Mouse (Mus musculus) kidney, adult 9 months (tissue): Measurements from ENCODE around the gene Rpe.
"Not testable (repeated sequence)": the region's sequence is repeated elsewhere in the genome, so short reads cannot be mapped to it uniquely, and the experiment has no call there.

Source experiments
- DNase-seq: peaks from one replicate; pipeline ENCODE4 v3.0.0; 2022

The Rpe gene

DNA sequence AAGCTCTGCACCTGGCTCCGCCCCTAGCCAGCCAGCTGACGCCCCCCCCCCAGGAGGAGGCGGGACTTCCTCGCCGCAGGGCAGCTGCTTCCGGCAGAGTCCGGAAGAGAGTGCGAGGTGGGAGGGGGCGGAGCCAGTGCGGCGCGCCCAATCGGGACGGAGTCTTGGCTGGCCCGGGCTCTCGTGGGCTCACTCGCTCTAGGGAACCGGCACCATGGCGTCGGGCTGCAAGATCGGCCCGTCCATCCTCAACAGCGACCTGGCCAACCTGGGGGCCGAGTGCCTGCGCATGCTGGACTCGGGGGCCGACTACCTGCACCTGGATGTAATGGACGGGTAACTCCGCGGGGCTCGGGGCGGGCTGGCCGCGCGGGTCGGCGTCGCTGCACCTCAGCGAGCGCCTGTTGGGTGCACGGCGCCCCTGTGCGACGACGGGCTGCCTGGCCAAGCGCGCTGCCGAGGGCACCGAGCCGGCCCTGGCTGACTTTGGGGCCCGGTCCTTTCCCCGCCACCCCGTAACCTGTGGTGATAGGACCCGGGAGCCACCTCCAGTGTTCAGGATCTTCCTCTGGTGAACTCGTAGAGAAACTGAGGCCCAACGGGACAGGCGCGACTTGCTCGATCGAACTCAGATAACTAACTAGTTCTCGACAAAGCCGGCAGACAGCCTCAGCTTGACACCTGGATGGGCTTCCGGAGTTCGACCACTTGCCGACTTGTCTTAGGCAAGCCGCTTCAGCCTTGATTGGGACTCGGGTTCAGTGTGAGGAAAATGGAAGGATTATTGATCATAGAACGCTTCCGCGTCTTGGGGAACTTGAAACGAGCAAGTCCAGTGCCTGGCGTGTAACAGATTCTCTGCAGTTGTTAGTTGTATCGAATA, at the start of gene Rpe:
Gene Rpe (plus strand): TSS at position 139 of the 883 bp plus-strand sequence.
- peak; percentile 91 for DNase-seq

DNA sequence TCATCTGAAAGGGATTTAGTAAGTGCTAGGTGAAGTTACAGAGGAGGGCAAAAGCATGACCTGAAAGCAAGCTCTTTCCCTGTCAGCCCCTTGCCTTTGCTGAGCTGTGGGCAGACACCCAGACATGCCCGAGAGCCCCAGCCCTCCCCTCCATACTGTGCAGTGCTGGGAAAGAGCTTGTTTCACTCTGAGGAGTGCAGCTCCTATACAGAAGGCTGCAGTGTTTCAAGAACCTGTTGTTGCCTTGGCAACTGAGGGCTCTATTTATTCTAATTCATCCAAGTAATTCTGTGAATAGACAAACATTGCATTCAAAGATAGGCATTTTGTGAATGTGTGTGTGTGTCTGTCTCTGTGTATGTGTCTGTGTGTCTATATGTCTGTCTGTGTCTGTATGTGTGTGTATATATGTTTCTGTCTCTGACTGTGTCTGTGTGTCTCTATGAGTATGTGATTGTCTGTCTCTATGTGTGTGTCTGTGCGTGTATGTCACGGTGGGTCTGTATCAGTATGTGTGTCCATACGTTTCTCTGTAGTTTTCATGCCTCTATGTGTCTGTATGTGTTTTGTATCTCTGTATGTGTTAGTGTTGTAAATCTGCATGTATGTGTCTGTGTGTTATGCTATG, 45.4 kb upstream of the Rpe start:
- no peak for DNase-seq

DNA sequence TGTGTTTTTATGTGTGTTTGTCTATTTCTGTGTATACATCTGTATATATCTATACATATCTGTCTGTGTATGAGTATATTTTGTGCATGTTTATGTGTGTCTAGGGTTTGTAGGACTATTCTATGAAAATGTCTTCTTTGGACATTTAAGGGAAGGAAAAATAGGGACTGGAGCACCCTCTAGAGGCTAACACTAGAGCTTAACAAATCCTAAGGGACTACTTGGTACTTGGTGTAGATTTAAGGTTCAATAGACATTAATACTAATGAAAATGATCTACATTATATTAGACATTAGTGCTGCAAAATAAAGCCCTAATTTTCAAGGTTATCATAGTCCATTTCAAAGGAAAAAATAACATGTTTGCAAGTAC, 44.9 kb upstream of the Rpe start:
- peak; percentile 40 for DNase-seq

DNA sequence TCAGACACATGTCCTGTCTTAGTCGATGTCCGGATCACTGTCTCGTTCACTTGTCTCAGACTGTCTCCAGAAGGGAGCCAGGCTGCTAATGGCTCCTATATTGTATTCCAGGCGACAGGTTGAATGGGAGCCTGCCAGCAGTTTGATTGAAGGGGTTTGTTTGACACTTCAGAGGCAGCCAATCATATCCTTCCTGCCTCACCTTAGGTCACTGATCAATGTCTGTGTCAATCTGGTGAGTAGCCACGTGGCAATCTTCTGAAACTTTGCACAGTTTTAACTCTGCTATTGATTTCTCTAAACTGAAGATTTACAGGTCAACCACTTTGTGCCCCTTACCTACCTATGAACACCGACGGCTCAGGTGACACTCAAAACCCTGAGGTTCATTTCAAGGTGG, 29.2 kb upstream of the Rpe start:
- DNase-seq, result no peak

DNA sequence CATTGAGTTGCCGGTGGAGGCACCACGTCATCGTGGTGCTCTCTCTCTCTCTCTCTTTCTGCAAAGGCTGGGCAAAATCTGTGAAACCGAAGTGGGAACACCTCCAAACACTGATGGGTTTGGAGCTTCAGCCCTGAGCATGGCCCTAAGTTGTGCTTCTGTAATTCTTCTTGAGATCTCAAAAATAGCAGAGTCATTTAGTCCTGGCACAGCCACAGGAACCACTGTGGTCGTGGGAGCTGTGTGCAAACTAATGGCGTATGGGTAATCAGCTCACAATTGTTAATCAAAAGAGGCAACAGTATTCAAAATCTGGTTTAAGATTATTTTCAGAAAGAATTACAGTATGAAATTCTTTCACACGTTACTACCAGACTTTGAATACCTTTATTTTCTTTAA, 27.8 kb upstream of the Rpe start:
- no peak for DNase-seq

DNA sequence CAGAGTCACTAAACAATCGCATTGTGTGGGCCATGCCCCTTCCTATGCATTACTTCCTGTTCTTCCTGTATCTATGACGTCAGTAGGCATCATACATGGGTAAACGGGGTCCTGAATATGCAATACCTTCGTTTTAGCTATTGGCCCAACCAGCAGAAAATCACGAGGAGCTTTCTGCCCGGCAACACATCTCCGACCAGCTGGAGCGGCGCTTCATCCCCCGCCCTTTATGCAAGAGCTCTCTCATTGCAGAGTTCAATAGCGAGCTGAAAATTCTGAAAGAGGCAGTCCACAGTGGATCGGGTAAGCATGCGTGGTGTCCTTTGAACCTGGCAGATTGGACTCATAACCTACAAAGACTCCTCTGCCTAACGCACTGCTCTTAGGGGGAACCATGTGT, 22.7 kb upstream of the Rpe start:
- no peak for DNase-seq

DNA sequence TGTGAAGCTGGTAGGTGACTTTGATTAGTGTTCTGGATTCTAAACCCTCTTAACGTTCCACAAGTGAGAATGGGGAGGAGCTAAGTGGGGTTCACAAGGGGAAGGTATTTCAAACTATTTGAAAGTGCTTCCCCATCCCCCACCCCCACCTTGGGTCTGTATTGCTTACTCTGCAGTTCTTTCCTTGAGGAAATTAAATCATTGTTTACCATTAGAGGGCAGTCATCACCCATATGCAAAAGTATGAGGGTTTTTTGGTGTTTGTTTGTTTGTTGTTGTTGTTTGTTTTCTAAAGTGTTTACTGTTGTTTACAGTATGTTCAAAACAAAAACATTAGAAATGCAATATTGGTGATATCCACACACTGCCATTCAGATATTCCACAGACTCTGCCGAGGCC, 22.0 kb upstream of the Rpe start:
- DNase-seq, result no peak

DNA sequence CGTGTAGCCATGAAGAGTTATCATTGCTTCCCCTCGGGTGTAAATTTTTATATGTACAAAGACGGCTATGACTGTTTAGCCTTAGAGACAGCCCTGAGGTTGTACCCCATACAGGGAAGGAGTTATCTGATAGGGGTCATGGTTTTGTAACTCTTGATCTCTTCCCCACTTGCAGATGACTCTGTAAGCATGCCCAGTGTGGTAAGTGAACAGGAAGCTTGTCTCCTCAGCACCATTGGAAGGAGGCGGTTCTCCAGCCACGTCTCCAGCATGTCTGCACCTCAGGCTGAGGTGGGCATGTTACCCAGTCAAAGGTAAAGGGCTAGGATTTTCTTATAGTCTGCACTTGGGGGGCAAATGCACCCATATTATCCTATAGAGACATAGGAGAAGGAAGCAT, 17.7 kb upstream of the Rpe start:
- DNase-seq, result no peak

DNA sequence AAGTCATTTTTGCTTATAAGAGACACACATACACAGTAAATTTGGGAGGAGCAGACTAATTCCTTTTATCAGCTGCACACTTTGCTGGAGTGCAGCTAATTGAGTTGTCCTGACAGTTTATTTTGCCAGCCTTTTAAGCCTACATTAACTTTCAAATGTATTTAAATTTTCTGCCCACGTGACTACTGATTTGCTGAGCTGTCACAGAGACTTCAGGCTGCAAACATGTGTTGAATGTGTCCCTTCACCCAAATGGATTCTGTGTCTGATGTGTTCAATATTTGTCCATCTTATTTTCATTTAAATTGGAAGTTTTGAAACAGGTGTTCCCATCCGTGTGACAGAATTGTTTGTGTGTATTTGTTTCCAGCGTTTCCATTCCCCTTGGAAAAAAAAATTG, 8.9 kb upstream of the Rpe start:
- DNase-seq, result no peak

DNA sequence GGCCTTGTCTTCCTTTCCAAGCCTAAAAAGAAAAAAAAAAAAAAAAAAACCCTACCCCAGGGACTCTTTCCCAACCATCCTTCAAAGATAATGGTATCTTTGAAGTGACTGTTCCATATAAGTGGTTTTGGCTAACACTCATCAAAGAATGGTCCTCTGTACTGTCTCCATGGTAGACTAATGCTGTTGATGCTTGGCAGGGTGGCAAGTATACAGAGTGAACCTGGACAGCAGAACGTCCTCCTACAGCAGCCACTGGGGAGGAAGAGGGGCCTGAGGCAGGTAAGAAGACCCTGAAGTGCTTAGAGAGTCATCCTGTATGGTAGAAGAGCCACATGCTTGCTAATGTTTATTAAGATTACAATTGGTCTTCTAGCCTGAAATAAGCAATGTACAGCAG, 8.3 kb upstream of the Rpe start:
- DNase-seq, result no peak

DNA sequence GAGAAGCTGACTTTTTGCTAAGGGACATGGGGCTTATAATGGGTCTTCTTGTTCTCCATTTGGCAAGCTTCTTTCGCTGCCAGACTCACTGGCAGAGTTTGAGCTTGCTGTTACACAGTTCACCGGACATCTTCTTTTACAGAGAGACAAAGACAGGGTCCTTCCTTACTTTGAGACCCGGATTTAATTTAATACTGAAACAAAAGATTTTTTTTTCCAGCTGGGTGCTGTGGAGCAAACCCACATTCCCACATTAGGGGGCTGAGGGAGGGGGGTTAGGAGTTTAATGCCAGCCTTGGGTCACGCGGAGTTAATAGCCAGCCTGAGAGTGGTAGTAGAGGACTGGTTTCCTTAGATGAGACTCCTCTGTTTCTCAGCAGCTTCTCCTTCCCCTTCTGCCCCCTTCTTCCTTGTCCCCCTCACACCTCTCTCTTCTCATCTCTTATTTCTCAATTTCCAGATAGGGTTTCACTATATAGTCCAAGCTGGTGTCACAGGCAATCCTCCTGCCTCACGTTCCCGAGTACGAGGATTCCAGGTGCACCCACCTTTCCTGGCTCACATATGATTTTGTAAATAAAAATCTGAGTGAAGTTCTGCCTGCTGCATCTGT, 7.7 kb upstream of the Rpe start:
- no peak for DNase-seq

DNA sequence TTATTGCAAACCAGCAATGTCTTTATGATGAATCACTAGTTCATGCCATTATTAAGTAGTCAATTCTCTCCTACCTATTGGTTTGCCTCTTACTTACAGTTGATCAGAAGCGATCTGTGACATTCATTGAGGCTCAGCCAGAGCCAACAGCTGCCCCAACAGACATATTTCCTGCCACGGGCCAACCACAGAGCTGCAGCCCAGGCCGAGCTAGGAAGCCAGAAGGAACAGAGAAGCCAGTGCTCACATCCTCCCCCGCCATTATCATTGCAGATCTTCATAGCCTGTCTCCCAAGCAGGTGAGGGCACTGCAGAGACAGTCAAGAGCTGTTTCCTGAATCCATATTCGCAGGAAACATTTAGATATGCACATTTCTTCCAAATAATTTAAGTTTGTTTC, 6.4 kb upstream of the Rpe start:
- no peak for DNase-seq

DNA sequence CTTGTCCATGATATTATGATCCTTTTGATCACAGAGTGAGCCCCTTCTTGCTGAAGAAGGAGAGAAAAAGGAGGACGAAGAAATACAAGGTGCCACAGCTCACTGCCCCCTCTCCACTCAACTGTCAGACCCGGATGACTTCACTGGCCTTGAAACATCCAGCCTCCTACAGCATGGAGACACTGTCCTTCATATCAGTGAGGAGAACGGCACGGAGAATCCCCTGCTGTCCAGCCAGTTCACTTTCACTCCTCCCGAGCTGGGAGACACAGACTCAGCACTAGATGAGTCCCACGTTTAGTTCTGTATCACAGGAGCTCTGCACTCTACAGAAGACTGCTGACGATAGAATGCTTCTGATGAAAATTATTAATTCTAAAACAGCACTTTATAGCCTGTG, 5.3 kb upstream of the Rpe start:
- DNase-seq, result no peak

DNA sequence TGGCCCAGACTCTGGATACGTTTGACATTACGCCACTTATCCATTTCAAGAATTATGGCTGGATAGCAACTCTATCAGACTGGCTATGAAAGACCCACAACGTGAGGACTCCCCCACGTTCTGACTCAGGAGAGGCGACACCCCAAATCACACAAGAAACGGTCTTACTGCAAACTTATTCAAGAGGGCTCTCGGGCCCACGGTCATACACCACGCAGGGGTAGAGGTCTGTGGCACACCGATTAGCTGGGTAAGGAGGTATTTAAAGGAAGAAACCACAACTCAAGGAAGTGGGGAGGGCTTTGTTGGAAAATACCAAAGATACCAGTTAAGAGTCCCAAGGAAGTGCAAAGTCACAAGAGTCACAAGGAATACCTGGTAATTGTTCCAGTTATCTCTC, 1.0 kb upstream of the Rpe start:
- not testable (repeated sequence) for DNase-seq

DNA sequence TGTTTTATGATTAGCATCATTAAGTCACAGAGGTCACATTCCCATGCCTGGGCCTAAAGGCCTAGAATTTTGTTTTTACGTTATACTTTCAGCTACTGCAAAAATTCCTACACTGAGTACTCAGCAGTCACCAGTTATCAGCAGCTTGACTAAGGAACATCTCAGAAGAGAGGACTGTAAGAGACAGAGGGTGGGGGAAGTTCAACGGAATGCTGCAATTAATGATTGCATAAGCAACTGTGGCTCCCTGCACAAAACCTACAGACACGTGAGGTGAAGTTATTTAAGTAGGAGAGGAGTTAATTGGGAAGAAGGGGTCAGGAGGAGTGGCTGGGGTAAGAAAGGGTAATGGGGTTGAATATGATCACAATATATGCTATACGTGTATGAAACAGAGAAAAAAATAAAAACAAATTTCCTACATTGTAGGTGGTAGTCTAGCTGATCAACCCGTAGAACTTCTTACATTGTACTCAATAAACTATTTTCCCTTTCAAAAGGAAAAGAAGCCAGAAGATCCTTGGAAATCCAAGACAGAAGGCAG, 410 bp upstream of the Rpe start:
- no peak for DNase-seq

DNA sequence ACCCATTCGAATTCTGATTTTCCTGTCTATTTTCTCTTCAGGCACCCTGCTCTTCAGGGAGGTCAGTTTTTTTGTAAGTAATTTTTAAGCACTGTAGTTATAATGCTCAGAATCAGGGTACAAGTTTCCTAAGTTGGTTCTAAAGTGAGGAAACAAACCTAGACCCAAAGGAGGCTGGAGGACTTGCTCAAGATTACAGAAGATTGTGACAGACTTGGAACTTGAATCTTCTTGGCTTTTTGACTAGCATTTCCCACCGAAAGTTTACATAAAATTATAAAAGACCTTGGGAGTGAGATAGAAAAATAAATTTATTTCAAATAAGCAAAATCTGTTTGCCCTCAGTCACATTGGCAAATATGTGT, 927 bp downstream of the Rpe start:
- DNase-seq, result no peak

DNA sequence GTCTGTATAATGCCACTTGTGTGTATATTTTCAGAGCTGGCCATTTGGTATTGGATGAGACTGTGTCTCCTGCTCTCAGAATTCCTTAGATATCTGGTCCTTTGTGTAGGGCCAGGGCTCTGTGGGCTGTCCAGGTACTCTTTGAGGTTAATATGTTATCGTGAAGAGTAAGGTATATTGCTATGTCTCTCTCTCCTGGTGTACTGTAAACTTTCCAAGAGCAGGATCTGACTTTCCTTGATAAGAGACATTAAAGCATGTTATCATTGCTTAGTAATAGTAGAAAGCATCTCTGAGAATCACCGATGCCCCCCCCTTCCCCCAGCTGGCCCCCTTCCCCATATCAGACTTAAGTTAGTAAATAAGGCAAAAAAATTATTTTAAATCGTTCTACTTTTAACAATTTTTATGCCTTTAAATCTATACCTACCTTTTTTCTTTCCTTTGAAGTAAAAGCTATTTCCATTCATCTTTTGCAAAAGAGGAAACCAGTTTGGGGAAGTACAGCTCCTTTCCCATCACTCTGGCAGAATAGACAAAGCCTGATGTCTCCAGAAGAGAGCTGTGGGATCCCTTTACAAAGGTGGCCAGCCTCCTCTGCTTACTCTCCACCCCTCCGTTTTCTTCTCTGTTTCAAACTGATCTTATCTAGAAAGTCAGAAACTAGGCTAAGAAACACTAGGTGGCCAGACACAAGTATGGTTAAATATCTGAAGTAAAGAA, 2.2 kb downstream of the Rpe start:
- no peak for DNase-seq

DNA sequence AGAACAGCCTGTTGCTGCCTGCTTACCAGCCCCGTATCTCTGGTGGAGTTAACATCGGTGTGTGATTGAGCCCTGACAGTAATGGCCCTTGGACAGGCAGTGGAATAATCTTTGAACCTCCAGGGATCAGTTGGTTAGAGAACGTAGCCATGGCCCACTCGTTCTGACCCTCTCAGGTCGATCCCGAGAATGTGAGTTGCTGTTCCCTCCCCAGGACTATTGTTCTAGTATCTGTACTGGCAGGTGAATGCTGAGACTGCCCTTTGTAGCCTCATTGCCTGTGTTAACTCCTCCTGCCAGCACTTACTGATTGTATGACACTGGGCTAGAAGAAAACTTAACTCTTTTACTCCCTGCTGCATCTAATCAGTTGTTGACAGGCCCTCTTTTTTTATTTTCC, 3.9 kb downstream of the Rpe start:
- no peak for DNase-seq

DNA sequence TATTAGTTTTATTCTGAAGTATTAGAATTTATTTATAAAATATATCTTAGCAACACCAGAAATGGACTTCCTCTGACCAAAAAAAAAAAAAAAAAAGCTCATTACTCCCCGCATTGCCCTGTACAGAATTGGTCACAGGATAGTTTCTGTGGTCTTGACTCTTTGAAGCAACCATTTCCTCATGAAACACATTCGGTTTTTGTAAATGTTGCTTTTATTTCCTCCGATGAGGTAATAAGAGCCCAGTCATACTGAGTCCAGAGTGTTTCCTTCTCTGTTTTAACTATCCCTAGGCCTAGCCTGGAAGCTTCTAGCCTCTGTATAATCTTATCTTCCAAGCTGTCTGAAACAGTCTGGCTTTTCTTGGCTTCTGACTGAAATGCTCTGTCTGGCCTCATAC, 12.2 kb downstream of the Rpe start:
- no peak for DNase-seq

DNA sequence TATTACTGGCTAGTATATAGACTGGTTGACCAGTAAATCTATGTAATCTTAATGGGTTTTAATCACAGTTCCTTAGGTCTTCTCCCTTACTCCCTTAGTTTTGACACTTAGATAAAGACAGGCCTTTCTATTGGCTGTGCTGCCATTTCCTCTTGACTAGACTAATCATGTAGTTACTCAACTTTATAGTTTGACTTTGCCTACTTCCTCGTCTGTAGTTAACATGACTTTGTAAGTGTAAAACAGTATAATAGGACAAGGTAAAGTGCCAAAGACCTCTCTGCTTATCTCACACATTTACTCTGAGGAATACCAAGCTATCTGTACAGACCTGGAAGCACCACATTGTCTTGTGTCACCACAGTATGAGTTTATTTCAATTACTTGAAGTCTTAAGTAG, 29.9 kb downstream of the Rpe start:
- DNase-seq, result no peak

DNA sequence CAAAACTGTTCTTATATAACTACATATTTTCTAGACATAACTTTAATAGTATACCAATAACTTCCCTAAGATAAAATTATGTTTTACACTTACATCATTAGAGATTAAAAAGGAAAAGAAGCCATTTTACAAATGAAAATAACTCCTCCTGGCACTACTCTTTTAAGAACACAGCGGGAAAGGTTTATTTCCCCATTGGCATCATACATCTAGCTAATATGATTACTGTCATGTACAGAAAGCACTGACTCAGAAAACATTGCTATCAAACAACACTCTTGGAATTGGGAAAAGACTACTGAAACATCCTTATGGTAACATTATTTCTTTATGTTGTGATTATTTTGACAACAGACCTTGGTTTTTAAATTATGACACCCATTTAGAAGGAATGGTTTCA, 68.1 kb downstream of the Rpe start:
- no peak for DNase-seq
